8 mouse cellular contexts compared by ENCODE assay signal in the genomic region with DNA sequence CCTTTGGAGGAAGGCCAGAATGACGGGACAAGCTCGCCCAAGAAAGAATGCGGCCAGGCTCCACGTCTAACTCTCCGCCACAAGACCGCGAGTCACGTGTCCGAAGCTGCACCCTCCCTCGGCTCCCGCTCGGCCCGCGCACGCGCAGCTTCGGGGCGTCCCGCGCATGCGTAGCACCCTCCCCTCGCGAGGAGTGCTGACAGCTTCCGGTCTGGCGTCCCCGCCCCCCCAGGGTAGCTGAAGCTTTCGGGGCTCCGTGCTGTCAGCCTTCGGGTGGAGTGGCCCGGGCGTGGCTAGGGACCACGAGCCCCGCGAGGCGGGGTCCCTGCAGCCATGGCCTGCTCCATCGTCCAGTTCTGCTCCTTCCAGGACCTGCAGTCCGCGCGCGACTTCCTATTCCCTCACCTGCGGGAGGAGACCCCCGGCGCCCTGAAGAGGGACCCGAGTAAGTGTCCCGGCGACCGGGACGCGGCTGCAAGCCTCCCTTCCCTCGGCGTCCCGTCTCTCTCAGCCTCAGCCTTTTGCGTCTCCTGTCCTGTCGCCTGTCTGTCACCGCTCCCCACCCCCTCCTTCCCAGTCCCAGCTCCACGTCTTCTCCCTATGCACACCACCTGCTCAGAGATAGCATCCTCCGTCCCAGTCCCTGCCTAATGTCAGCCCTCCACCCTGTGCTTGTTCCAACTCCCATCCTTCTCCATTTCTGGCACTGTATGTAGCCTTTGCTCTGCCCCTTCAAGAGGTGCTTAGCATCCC. TPM values are rescaled to one million over a fixed set of nuclear protein-coding genes. Genes with fewer than 3 reads are reported as not detected.
A peak's percentile ranks its signal among the peaks of the same experiment; 100 is the strongest.
DNase-seq lines count a peak whose midpoint lies in the region; ATAC-seq and TF ChIP-seq lines count a peak whose summit lies in the region.

TSS of gene Rab3gap2 (plus strand) at position 209 of the 753 bp plus-strand sequence.

- H3K4me2 ChIP-seq in embryonic facial prominence, embryonic 15.5 days (replicated peaks) = peak within 1 kb of the TSS; percentile 86
- H3K4me2 ChIP-seq in kidney, embryonic 14.5 days (replicated peaks; ENCODE audit: low read depth, low read length) = peak within 1 kb of the TSS; percentile 78
- H3K4me2 ChIP-seq in limb, embryonic 15.5 days = peak within 1 kb of the TSS; percentile 79

- no peaks in the 10 kb centered on the region for H3K9me3 ChIP-seq in embryonic facial prominence, embryonic 15.5 days (replicated peaks)
- H3K9me3 ChIP-seq in kidney, embryonic 14.5 days (ENCODE audit: control insufficient read depth, low read length) = no peaks in the 10 kb centered on the region
- no peaks in the 10 kb centered on the region for H3K9me3 ChIP-seq in limb, embryonic 15.5 days

- peak; percentile 97 for ATAC-seq in embryonic facial prominence, embryonic 15.5 days (ENCODE audit: insufficient number of reproducible peaks, low FRiP score, low TSS enrichment, low read depth)
- peak; percentile 98 for ATAC-seq in kidney, embryonic 14.5 days (ENCODE audit: low FRiP score, low TSS enrichment)
- peak; percentile 91 for ATAC-seq in limb, embryonic 15.5 days (ENCODE audit: insufficient number of reproducible peaks, low FRiP score, low TSS enrichment, low read depth)

- H3K9ac ChIP-seq in embryonic facial prominence, embryonic 15.5 days = peak within 1 kb of the TSS; percentile 96
- H3K9ac ChIP-seq in kidney, embryonic 14.5 days (ENCODE audit: low read depth, low read length) = peak within 1 kb of the TSS; percentile 85
- peak within 1 kb of the TSS; percentile 82 for H3K9ac ChIP-seq in limb, embryonic 15.5 days

- under 1% methylated on average over 57 of the region's 57 CpGs for WGBS in bone marrow, adult 2 months
- WGBS in embryonic facial prominence, embryonic 15.5 days = under 1% methylated on average over 57 of the region's 57 CpGs
- 0% methylated on average over 57 of the region's 57 CpGs for WGBS in kidney, embryonic 14.5 days
- WGBS in limb, embryonic 15.5 days = under 1% methylated on average over 57 of the region's 57 CpGs

- TF ChIP-seq POLR2A in bone marrow, adult 2 months (IDR thresholded peaks at IDR 0.05; ENCODE audit: borderline replicate concordance, control insufficient read depth, low read depth, low read length) = peak; percentile 80; the same call in 1 of the 2 replicates

- peak within 1 kb of the TSS; percentile 96 for H3K4me3 ChIP-seq in bone marrow, adult 2 months (replicated peaks; ENCODE audit: control insufficient read depth, low read depth, low read length)
- peak within 1 kb of the TSS; percentile 97 for H3K4me3 ChIP-seq in embryonic facial prominence, embryonic 15.5 days (replicated peaks)
- H3K4me3 ChIP-seq in kidney, embryonic 14.5 days (ENCODE audit: low read length) = peak within 1 kb of the TSS; percentile 92
- H3K4me3 ChIP-seq in limb, embryonic 15.5 days = peak within 1 kb of the TSS; percentile 99

- no peaks in the 10 kb centered on the region for H3K36me3 ChIP-seq in embryonic facial prominence, embryonic 15.5 days
- H3K36me3 ChIP-seq in kidney, embryonic 14.5 days (ENCODE audit: control insufficient read depth, insufficient read depth, low read length) = no peaks in the 10 kb centered on the region
- 0 out of 2 replicates have a peak, but pooled peaks cover 4% of the 10 kb centered on the region for H3K36me3 ChIP-seq in limb, embryonic 15.5 days

- peak; percentile 97 for DNase-seq in 416B (ENCODE audit: low read depth)
- peak; percentile 99 for DNase-seq in heart, adult 9 months (ENCODE audit: low spot score in 2 of 2)
- DNase-seq in monocyte, adult 2 months (ENCODE audit: low read depth in 1 of 2, low spot score in 2 of 2) = peak; percentile 99 to 100
- peak; percentile 99 for DNase-seq in spleen, postnatal 36 days (ENCODE audit: low spot score in 2 of 2)

- H3K27ac ChIP-seq in bone marrow, adult 2 months (ENCODE audit: control insufficient read depth, insufficient read depth, low read depth, low read length, poor library complexity) = peak within 1 kb of the TSS; percentile 73
- H3K27ac ChIP-seq in embryonic facial prominence, embryonic 15.5 days (replicated peaks) = peak within 1 kb of the TSS; percentile 84
- H3K27ac ChIP-seq in kidney, embryonic 14.5 days (ENCODE audit: low read depth, low read length) = peak within 1 kb of the TSS; percentile 49; the same call in 1 of the 2 replicates
- H3K27ac ChIP-seq in limb, embryonic 15.5 days = peak within 1 kb of the TSS; percentile 77

- peaks cover 5% of the 10 kb centered on the region; the same call in 1 of the 2 replicates for H3K4me1 ChIP-seq in bone marrow, adult 2 months (ENCODE audit: control insufficient read depth, insufficient read depth, low read length)
- peaks cover 21% of the 10 kb centered on the region for H3K4me1 ChIP-seq in embryonic facial prominence, embryonic 15.5 days
- peaks cover 13% of the 10 kb centered on the region for H3K4me1 ChIP-seq in kidney, embryonic 14.5 days (ENCODE audit: control insufficient read depth, insufficient read depth, low read length)
- H3K4me1 ChIP-seq in limb, embryonic 15.5 days = peaks cover 23% of the 10 kb centered on the region

- TF ChIP-seq CTCF in bone marrow, adult 2 months (IDR thresholded peaks at IDR 0.05; ENCODE audit: control insufficient read depth, insufficient read depth, low read length) = no peak

- H3K27me3 ChIP-seq in embryonic facial prominence, embryonic 15.5 days = no peaks in the 10 kb centered on the region
- H3K27me3 ChIP-seq in kidney, embryonic 14.5 days (ENCODE audit: control insufficient read depth, insufficient read depth, low read length) = no peaks in the 10 kb centered on the region
- H3K27me3 ChIP-seq in limb, embryonic 15.5 days = no peaks in the 10 kb centered on the region

RNA-seq across cellular contexts. Expression of gene Rab3gap2, which starts in this region (rescaled TPM):
- polyA plus RNA-seq in bone marrow, adult 2 months (2011; ENCODE audit: insufficient read depth, insufficient read length, low replicate concordance, missing spikeins) = 11.1 and 30.1 TPM in 2 replicates
- 22.0 and 22.9 TPM in 2 replicates for polyA plus RNA-seq in embryonic facial prominence, embryonic 15.5 days (2015; fragmentation: Nextera tagmentation; extraction: Ambion mirVana)
- 13.0 and 21.9 TPM in 2 replicates for polyA plus RNA-seq in kidney, embryonic 14.5 days (2014; fragmentation: Nextera tagmentation; extraction: Ambion mirVana)
- 23.7 and 23.9 TPM in 2 replicates for polyA plus RNA-seq in limb, embryonic 15.5 days (2015; fragmentation: Nextera tagmentation; extraction: Ambion mirVana)

Comparison
In these comparisons a context has a peak if more than half of its experiments do, and no peak if none do; other contexts are left out.
1. Peak in every context shown above with its lines: DNase-seq, ATAC-seq, H3K4me3 ChIP-seq and H3K27ac ChIP-seq.